Mouse (Mus musculus) ovary, postnatal 14 days (tissue): ENCODE measurements around the gene Insyn1.

ENCODE experiments used
- DNase-seq: peaks from one replicate; pipeline ENCODE4 v3.0.0; 2022; ENCODE audit warnings: low spot score

Insyn1 gene

DNA sequence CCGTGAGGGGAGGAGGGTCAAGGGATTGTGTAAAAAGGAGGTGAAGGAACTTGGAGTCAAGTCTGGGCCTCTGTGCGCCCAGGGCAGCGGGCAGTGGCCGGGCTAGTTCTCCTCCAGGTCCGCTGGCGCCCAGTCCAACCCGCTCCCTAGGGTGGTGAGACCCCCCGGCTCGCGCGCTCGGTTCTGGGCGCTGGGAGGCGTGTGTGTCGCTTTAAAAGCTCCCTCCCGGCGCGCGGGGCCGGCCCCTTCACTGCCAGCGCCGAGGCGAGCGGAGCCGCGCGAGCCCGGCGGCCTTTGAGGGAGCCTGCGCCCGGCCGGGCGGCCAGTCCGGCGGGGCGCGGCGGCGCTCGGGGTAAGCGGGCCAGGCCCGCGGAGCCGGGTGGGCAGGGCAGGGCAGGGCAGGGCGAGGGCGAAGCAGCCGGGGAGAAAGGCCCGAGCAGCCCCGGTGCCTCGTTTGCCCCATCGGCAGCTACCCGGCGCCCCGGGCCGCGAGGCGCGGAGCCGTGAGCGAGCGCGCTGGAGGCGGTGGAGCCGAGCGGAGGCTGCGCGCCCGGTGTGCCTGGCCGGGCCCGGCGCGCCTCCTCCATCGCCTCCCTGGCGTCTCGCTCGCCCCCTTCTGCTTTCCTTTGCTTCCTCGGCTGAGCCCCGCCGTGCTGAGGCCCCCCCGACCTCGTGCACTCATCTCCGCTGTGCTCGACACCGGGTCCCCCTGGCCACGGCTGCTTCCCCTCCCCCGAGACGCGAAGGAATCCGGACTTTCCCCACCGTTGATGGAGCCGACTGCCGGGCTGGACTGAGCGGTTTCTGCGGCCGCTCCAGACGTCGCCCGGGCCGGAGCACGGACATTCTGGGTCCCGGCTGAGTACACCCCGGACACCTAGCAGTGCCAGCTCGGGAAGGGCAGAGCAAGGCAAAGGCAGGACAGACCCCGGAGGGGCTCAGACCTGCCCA, at the start of gene Insyn1:
Gene Insyn1, plus strand, starts transcription at position 753 of the 951 bp plus-strand sequence.
- DNase-seq: peak; percentile 44

GRCm38 (mm10) chr9:58438921-58439396, 49.4 kb upstream of the Insyn1 start:
- DNase-seq: no peak

- DNase-seq: no peak
Measured at GRCm38 (mm10) chr9:58440100-58440499, 48.3 kb upstream of the Insyn1 start.

DNA sequence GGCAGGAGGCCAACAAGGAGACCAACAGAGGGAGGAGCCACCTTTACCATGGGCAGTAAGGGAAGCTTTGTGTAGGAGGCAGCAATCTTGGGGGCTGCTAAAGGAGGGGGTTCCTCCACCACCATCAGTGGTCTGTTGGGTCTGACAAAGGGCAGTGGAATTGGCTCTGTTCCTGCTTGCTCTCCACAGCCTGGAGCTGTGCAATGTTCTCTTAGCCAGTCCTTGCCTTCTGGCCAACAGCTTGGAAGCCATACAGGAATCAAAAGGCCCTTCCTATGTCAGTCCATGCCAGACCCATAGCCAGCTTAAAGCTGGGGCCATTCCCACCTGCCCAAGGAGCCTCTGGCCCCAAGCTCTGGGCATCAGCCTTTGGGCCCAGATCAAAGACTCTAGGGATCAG, 47.8 kb upstream of the Insyn1 start:
- no peak for DNase-seq

DNA sequence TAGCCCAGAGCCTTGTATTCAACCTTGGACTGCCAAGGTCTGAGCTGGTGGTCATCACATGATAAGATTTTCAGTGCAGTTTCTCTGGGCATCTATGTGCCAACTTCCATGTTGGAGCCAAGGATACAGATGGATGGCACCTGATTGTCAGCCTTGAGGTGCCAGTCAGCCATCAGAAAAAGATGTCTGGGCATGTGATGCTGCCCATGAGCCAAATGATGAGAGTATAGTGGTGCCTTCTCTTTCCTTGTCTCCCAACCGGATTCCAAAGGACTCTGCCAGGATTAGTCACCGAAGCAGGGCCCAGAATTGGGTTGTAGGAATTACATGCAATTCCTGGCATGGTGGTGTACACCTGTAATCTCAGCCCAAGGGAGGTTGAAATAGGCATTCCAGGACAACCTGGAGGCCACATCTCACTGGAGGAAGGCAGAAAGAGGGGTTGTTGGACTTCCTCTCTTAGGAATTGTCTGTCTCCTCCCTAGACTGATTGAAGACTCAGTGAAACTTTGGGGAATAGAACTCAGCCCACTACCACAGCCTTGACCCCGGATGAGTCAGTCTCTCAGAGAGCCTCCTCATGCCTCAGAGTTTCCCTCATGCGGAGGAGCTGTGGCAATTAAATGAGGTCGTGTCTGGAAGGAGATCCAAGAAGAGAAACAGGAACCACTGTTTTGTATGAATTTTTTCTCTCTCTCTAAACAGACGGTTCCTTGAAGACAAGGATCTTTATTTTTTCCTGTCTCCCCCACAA, 46.9 kb upstream of the Insyn1 start:
- DNase-seq: no peak

GRCm38 (mm10) chr9:58442105-58443010, 46.0 kb upstream of the Insyn1 start:
- DNase-seq: no peak

DNA sequence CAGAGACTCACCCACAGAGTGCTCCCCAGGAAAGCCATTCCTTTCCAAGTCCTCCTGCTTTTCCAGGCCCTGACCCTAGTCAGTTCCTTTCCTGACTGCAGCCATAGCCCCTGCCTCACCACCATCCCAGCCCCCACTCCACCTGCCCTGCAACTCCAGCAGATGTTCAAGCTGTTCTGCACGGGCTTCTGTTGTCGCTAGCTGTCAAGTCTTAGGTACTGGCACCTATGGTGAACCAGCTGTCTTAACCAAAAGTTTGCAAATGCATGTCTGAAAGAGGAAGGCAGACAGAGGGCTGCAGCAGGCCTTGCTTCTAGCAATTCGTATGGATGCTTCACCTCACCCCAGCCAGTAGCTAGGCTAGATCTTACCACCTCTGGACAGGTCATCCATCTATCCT, 45.3 kb upstream of the Insyn1 start:
- no peak for DNase-seq

DNA sequence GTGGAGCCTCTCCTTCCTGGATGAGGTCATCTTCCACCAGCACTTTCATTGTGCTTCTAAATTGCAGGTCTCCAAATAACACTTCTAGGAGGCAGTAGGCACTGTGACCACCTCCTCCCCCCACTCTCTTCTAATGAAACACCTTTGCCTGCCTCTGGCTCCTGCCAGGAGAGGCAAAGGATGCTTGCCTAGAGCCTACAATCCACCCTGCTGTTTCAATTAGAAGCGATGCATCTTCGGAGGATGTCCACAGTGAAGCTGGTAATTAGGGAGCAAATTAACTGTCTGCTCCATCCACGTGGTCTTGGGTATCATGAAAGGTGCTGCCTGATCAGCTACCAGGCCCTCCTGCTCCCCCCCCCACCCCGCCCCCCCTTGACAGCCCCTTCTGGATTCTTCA, 41.6 kb upstream of the Insyn1 start:
- DNase-seq: no peak

DNA sequence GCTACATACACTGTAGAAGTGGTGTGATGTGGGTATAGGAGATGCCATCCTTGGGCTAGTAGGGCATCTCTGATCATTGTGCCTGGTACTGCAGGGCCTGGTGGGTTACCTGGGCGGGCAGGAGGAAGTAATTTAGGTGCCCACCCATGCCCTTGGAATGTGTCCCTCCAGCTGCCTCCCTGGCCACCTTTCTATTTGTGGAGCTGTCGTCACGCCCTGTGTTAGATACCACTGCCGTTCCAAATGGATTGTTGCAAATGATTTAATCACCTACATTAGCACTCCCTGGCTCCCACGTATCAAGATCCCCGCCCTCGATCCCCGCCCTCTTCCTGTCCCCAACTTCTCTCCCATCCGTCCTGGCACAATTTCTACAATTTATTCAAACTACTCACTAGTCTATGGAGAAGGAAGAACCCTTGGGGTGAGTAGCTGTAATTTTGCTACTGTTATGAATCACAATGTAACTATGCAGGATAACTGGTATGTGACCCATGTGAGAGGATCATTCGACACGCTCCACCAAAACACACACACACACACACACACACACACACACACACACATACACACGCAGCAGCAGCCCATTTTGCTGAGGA, 40.3 kb upstream of the Insyn1 start:
- DNase-seq: no peak

GRCm38 (mm10) chr9:58449526-58449925, 38.9 kb upstream of the Insyn1 start:
- no peak for DNase-seq

DNA sequence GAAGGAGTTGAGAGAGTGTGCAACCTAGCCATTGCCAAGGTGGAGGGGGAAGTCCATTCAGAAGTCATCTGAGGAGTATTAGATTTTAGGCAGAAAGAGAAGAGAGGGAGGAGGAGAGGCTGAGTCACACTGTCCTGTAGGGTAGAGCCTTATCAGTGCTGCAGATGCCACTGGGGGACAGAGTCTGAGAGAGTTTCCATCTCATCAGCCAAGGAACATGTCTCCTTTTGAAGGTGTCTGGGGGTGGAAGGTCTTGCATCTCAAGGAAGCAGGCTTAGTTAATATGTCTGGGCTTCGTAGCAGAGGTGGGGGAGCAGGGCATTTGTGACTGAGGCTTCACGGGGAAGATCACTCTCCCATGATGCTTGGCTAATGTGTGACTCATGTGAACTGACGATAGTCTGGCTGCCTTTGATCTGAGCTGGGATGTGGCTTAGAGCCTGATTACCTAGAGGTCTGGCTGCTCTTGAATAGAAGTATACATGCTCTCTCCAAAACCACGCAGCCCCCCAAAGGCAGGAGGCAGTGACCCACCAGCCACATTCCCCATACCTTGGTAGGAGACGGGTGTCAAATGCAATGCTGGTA, 34.5 kb upstream of the Insyn1 start:
- no peak for DNase-seq

- no peak for DNase-seq
Measured at GRCm38 (mm10) chr9:58454886-58455285, 33.5 kb upstream of the Insyn1 start.

- no peak for DNase-seq
Measured at GRCm38 (mm10) chr9:58455798-58456197, 32.6 kb upstream of the Insyn1 start.

DNA sequence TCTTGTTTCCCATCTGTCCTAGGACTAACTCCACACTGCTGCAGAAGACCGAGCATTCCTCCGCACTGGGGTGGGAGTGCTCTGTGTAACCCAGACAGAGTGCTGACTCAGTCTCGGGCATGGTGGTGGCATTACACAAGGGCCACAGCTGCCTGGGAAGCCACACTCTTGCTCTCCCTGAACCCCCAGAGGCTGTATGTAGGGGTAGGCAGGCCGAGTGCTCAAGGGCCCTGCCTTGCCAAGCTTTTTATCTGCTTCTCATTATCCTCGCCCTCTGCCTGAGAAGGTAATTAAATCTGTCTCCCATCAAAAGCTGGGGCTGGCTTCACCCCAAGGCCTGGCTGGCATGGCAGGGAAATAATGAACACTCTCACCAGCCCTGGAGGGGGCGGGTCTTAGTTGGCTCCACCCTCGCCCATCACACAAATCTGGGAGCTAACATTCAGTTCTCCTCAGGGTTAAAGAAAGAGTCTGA, 30.9 kb upstream of the Insyn1 start:
- no peak for DNase-seq

DNA sequence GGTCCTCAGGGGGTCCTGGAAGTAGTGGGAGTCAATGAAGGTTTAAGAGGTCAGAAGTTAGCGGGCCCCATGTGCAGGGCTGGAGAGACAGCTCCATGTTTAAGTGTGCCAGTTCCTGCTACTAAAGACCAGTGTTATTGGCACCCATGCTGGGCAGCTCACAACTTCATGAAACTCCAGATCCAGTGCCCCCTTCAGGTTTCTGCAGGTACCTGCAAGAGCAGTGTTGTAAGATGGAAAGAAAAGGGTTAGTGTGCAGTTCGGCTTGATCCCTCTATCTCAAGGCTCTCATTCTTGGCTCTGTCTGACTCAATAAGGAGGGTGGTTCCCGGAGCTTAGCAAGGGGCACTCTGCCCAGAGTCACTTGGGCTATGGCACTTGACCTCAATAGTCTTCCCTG, 30.1 kb upstream of the Insyn1 start:
- no peak for DNase-seq

DNA sequence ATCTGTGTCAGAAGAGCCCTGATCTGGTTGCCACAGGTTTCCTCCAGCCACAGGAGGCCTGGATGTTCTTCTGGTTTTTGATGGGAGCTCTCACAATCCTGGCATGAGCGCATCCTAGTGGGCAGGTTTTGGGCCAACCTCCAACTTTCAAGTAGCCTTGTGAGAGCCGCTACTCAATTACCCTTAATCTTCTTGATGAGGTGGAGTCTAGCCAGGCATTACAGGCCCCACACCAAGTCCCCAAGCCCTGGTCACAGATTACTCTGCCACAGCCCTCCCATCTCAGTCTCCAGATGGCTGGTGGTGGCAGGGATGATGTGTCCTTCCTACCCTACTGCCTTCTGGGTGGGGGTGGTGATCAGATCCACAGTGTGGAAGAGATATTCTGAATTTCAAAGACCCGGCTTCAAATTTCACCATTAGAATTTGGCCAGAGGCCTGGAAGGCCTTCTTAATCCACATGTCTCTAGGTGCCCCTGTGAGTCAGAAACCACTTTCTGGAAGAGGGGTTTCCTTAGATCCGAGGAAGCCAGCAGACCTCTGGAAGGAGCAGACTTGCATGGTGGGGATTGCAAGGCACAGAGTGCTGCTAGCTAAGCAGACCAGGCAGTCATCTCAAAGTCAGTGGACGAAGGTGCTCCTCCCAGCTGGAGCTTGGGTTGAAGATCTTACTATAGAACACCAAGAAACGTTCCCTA, 29.4 kb upstream of the Insyn1 start:
- DNase-seq: no peak

DNA sequence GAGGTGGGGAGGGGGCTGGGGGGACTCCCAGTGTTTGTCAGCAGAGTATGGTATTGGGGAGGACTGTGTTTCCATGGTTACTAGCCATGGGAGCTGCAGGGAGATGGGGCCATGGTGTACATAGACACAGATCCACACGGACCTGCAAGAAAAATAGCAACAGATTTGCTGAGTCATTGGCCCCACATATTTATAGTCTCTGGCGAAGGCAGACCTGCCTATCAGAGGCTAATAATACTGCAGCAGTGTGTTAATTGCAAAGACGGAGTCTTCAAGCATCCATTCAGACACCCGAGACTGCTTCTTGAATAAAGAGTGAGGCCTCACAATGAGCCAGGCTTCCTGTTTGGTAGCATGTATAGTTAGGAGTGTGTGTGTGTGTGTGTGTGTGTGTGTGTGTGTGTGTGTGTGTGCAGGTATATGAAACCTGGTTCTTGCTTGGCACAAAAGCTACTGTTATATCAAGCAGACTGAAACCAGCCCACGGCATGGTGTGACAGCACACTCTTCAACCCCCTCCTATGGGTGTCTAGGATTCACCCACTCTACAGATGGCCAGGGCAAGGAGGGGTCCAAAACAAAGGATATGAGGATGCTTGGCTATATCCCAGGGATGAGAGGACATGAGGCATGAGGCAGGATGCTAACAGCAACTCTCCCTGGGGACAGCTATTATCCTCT, 20.9 kb upstream of the Insyn1 start:
- DNase-seq: no peak

DNA sequence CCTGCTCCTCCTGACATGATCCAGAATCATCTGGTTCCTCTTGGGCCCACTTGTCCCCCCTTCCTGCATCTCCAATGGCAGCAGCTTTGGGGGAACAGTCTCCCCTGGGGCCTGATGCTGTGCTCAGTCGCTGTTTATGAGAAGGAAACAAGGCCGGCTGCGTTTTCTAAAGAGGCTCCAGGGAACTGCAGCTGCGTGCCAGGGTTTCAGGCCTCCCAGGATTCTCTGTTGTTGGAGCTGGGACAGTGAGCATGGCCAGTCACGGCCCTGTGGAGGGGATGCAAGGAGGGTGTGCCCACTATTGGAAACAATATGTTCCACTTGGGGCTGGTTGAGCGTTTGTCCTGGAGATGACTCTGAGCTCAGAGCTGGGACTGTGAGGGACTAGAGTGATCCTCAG, 17.9 kb upstream of the Insyn1 start:
- no peak for DNase-seq

GRCm38 (mm10) chr9:58473211-58473815, 15.1 kb upstream of the Insyn1 start:
- DNase-seq: no peak
